Mouse (Mus musculus): ENCODE results near the gene Ppp2r5a.

- TF ChIP-seq CTCF (IDR thresholded peaks at IDR 0.05; ENCODE audit: insufficient read depth, low read length) (no peak), POLR2A (IDR thresholded peaks at IDR 0.05; ENCODE audit: borderline replicate concordance, extremely low read depth, low read depth, low read length) (no peak)
Measured at GRCm38 (mm10) chr1:191348592-191348991, 54.5 kb downstream of the Ppp2r5a start.
